Mouse (Mus musculus) brain, embryonic 18.5 days (tissue): ENCODE results near the gene Idh2.
"Not testable (repeated sequence)": the region's sequence is repeated elsewhere in the genome, so short reads cannot be mapped to it uniquely, and the experiment has no call there.

ENCODE experiments used
- DNase-seq: peaks from one replicate; pipeline ENCODE4 v3.0.0-alpha.2; 2012; ENCODE audit warnings: low read depth, low spot score

The Idh2 gene

GRCm38 (mm10) chr7:80060012-80060778, 55.0 kb downstream of the Idh2 start:
- DNase-seq, result no peak

GRCm38 (mm10) chr7:80059064-80059838, 55.9 kb downstream of the Idh2 start:
- DNase-seq, result no peak

- no peak for DNase-seq
These were observed 56.7 kb downstream of the Idh2 start for GRCm38 (mm10) chr7:80058405-80059063.

- no peak for DNase-seq
These were observed 57.4 kb downstream of the Idh2 start for GRCm38 (mm10) chr7:80057781-80058180.

GRCm38 (mm10) chr7:80057002-80057691, 58.0 kb downstream of the Idh2 start:
- no peak for DNase-seq

- DNase-seq, result no peak
These were observed 59.4 kb downstream of the Idh2 start for GRCm38 (mm10) chr7:80055781-80056180.

GRCm38 (mm10) chr7:80053147-80053546, 62.0 kb downstream of the Idh2 start:
- no peak for DNase-seq

- no peak for DNase-seq
These were observed 62.9 kb downstream of the Idh2 start for GRCm38 (mm10) chr7:80052261-80052660.

- no peak for DNase-seq
These were observed 63.4 kb downstream of the Idh2 start for GRCm38 (mm10) chr7:80051835-80052234.

GRCm38 (mm10) chr7:80050382-80050781, 64.8 kb downstream of the Idh2 start:
- not testable (repeated sequence) for DNase-seq

- DNase-seq, result no peak
These were observed 65.4 kb downstream of the Idh2 start for GRCm38 (mm10) chr7:80049746-80050145.

GRCm38 (mm10) chr7:80047041-80047440, 68.2 kb downstream of the Idh2 start:
- DNase-seq, result no peak
